Mouse (Mus musculus): ENCODE data around the gene Rimbp2. TPM values are rescaled to one million over a fixed set of nuclear protein-coding genes. Genes with fewer than 3 reads are reported as not detected.
"Not testable (repeated sequence)": the region's sequence is repeated elsewhere in the genome, so short reads cannot be mapped to it uniquely, and the experiment has no call there.

The Rimbp2 gene
- not detected for polyA plus RNA-seq (2017; shearing (Covaris generic))

- ATAC-seq, result no peak
These were observed at the start of gene Rimbp2 for GRCm38 (mm10) chr5:128953278-128954070. Gene Rimbp2 (minus strand): TSS chr5:128953486.

DNA sequence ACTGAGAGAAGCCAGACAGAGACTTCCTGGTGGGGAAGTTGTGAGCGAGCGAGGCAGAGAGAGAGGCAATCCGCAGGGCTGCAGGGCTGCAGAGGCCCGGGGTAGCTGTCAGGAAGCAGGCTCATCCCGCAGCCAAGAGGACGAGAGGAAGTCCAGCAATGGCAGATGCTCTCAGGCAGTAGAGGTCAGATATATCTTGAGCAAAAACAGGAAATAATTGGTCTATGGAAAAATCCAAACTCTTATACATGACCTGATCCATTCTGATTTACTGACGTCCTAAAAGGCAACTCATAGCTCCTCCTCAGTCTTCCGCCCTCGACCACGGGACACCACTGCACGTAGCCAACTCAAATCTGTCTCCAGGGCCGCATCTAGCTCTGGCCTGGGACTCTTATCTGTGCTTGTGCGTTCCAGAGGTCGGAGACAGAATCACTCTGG lies 49.3 kb upstream of the Rimbp2 start:
- ATAC-seq, result no peak

GRCm38 (mm10) chr5:129000706-129001468 lies 47.6 kb upstream of the Rimbp2 start:
- no peak for ATAC-seq

DNA sequence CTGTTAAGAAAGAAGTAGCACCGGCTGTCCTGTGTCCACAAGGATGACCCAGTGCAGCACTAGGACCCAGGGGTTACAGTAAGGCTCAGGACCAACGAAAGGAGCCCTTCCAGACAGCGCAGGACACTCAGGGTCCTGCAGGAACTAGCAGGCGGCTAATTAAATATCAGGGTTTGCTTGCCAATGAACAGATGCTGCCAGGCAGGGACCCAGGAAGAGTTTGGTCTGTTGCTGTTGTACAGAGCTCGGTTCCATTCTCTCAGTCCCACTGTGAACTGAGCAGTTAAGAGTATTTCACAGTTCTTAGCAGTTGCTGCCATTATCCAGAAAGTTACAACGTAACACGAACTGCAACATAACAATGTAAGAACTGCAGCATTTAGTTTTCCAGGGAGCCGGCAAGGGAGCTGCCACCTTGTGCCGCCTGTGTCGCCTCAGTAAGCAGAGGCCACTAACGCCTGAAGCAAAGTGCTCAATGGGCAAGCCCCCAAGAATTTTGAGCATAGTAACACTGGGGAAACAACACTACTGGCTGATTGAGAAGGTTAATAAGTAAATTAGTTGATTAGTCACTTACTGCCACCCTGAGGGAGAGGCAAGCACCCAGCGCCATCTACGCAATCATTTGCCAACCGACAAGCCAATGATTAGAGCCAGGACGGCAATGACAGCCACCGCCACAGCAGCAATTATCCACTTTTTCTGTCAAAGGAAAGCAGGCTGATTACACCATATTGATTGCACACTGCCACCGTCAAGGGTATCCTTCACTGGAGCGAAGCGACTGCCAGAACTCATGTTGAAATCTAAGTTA lies 34.1 kb upstream of the Rimbp2 start:
- ATAC-seq, result no peak

- no peak for ATAC-seq
These were observed 32.7 kb upstream of the Rimbp2 start for GRCm38 (mm10) chr5:128985946-128986345.

DNA sequence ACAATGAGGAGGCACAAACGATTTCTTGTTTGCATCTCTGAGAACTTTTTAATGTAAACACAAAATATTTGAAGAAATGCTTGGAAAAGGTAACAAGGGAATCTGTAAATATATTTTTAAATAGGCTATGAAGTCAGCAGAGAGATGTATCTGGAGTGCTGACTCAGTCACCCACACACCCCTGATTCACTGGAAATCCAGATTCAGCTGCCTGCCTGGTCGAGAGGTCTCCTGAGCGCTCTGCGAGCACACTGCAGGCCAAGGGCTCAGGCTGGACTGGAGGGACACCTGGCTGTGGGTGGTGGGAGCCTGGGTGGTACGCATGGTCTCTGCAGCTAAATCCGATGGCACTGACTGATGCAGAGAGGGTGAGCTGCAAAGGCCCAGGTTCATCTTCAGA lies 31.2 kb upstream of the Rimbp2 start:
- no peak for ATAC-seq

DNA sequence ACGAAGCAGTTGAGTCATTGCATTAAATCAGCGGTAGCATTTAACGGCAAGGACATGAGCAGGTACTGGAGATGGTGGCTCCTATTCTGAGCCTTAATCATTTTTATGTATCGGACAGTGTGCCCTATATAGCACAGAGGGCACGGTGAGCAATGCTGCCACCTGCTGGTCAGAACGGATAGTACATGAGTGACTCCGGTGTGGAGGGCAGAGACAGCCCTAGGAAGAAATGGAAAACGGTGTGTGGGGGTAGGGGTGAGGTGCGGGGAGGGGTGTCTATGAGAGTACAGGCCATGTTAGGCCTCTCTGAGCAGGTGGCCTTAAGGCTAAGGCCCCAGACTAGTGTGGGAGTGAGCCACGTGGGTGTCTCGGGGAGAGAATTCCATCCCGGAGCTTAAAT lies 28.3 kb upstream of the Rimbp2 start:
- peak; percentile 76 for ATAC-seq

- ATAC-seq, result no peak
These were observed 27.6 kb upstream of the Rimbp2 start for GRCm38 (mm10) chr5:128980857-128981256.

GRCm38 (mm10) chr5:128978957-128979356 lies 25.7 kb upstream of the Rimbp2 start:
- ATAC-seq, result no peak

DNA sequence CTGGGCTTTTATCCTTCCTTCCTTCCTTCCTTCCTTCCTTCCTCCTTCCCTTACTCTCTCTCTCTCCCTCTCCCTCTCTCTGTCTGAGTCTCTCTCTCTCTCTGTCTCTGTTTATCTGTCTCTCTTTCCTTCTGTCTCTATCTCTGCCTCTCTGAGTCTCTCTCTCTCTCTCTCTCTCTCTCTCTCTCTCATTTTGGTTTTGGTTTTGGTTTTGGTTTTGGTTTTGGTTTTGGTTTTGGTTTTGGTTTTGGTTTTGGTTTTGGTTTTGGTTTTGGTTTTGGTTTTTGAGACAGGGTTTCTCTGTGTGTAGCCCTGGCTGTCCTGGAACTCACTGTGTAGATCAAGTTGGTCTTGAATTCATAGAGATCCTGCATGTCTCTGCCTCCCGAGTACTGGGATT lies 24.2 kb upstream of the Rimbp2 start:
- ATAC-seq, result not testable (repeated sequence)

GRCm38 (mm10) chr5:128976266-128976665 lies 23.0 kb upstream of the Rimbp2 start:
- ATAC-seq, result no peak

DNA sequence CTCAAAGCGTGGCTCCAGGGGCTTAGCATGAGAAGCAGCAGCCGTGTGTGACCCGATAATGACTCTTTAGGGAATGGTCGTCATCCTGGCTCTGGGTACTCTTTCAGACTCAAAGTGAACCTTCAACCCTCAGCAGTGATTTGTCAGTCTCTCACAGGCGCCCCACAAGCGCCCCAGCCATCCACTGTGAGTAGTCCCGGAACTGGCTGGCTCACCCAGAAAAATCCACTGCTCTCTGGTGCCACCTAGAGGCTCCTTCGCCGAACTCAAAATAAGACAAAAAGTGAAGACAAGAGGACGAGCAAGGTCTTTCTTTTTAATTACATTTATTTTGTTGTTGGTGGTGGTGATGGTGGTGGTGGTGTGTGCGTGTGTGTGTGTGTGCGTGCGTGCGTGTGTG lies 18.0 kb upstream of the Rimbp2 start:
- ATAC-seq, result peak; percentile 67

- ATAC-seq, result no peak
These were observed 17.6 kb upstream of the Rimbp2 start for GRCm38 (mm10) chr5:128970878-128971277.

DNA sequence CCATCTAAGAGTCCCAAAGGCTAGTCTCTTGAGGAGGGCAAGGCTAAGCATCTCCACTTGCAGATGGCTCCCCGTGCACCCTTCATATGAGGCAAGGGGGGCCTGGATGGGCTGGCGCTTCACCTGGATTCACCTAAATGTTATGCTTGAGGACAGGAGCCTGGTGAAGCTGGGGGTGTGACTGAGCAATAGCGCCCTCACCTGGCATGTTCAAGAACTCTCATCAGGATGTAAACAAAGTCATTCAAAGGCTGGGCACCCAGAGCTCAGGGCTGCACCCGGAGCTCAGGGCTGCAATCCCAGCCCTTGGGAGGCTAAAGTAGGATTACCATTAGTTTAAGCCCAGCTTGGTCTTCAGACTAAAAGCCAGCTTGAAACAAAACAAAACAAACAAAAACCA lies 11.1 kb upstream of the Rimbp2 start:
- ATAC-seq, result no peak

DNA sequence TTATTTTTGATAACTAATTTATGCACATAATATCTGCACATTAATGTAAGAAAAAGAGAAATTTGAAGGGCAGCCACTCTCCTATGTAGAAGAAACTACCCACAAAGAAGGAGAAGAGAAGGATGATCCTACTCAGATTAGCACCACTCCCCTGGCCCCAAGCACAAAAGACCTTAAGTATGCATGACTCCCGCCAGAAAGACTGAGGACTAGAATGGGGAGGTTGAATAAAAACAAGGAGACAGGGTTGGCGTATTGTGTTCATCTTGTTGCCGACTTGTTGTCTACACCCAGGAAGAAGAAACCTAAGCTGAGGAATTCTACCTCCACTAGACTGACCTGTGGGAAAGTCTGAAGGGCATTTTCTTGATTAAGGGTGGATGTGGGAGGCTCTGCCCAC lies 5.6 kb upstream of the Rimbp2 start:
- ATAC-seq, result no peak

DNA sequence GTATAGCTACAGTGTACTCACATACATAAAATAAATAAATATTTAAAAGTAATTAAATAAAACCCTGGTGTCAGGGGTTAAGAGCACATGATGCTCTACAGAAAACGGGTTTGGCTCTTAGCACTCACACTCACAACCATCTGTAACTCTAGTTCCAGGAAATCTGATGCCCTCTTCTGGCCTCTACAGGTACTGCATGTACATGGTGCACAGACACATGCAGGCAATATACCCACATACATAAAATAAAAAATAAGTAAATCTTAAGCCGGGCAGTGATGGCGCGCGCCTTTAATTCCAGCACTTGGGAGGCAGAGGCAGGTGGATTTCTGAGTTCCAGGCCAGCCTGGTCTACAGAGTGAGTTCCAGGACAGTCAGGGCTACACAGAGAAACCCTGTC lies 1.1 kb upstream of the Rimbp2 start:
- ATAC-seq, result not testable (repeated sequence)

DNA sequence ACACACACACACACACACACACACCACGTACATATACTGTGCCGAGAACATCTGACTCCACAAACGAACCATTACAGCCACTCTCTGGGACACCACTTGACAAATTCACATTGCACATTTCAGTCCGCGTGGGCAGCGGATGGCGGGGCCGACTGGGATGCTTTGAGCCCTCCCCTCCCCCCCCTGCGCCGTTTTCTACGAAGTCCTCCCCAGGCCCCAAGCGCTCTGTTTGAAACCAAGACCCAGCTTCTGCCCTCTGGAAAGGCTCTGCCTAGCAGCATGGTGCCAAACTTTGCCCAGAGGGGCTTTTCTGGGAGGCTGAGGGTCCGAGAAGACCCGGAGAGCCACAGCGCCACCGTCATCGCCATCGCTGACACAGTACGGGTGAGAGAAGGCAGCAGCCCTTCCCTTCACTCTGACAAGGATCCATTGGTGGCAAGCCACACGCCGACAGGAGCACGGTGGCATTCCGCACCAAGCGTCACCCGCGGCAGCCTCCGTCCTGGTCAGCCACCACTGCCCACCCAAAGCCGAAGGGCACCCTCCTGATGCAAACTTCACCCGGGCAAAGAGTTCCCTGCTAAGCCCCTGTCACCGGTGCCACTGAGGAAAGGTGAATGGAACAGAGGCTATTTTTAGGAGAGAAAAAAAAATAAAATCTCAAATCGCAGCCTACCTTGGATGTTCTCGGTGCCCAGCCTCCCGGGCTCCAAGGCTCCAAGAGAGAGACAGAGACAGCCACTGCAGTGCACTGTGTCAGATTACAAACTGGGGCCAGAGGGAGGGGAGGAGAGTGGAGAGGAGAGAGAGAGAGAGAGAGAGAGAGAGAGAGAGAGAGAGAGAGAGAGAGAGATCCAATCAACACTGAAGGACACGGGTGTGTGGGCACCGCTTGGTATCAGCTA lies 743 bp downstream of the Rimbp2 start:
- ATAC-seq, result no peak

GRCm38 (mm10) chr5:128951472-128951871 lies 1.8 kb downstream of the Rimbp2 start:
- ATAC-seq, result no peak

DNA sequence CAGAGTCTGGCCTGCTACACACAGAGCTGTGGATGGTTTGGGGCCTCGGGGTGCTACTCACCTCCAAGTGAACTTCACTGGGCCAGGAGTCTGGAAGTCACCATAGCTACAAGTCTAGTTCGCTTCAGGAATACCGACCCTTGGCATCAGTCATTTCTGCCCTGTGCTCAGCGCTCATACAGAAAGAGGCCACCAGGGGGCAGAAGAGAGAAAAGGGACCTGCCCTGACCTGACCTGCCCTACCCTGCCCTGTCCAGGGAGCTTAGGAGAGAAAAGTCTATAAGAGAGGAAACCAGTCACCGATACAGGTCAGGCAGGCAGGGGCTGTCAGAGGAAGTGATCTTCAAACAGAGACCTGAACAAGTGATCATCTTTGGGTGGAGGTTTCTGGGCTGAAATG lies 6.2 kb downstream of the Rimbp2 start:
- ATAC-seq, result no peak

DNA sequence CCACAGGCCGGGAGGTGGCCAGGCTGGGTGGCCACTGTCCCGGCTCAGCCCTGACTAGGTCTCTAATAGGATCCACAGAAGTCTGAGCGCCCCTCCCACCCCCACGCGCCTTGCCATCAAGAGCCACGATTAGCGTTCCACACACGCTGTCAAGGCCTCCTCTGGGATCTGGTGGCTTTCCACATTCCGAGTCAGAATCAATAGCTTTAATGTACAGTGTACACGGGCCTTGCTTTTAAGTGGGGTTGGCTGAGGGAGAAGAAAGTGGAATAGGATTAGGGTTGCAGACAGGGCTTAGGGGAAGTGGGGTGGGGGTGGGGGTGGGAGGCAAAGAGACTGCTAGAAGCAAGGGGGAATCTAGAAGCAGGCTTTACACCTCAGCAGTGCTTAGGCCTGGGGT lies 12.8 kb downstream of the Rimbp2 start:
- no peak for ATAC-seq

GRCm38 (mm10) chr5:128935359-128935899 lies 17.9 kb downstream of the Rimbp2 start:
- no peak for ATAC-seq

GRCm38 (mm10) chr5:128932776-128933175 lies 20.5 kb downstream of the Rimbp2 start:
- no peak for ATAC-seq

All from inflammation-experienced regulatory T-cells, adult 6 months (primary cell).